Mouse (Mus musculus): ENCODE measurements at regions not wholly inside any gene's neighbourhood (a gene's known extent, or its start where the extent isn't known, plus 50 kb on each side); places are given as distances from the start of the nearest gene placed in this dataset.

DNA sequence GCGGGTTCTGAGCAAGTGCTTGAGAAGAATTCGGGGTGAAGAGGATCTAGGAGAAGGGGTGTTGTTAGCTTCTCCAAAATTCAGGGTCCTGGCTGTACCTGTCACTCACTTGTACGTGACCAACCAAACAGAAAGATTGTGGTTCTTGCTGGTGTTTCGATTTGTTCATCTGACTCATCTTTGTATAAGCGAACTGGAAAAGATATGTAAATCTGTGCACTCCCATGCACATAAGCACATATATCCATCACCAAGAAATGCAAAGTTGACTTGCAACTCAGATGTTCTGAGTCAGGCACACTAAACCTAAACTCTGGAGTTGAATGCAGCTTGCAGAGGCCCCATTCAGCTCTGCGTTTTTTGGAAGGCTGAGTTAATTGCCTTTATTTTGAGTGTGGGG lies 107.4 kb downstream of the Spata18 start:
- Histone ChIP-seq H3K36me3 (ENCODE audit: control insufficient read depth, insufficient read depth, low read length) (no peaks in the 10 kb centered on the region), H3K4me3 (ENCODE audit: low read depth, low read length) (no peak overlapping the region), H3K27ac (ENCODE audit: low read length) (no peak overlapping the region), H3K27me3 (ENCODE audit: control insufficient read depth, insufficient read depth, low read depth, low read length) (no peaks in the 10 kb centered on the region), H3K4me2 (ENCODE audit: low read length) (no peak overlapping the region), H3K9ac (ENCODE audit: low read depth, low read length) (no peak overlapping the region), H3K9me3 (replicated peaks; ENCODE audit: control insufficient read depth, low read length, poor library complexity, severe bottlenecking) (no peaks in the 10 kb centered on the region), H3K4me1 (ENCODE audit: control insufficient read depth, insufficient read depth, low read length) (no peaks in the 10 kb centered on the region)
- 90% methylated on average over 6 of the region's 6 CpGs for WGBS
- ATAC-seq = no peak

DNA sequence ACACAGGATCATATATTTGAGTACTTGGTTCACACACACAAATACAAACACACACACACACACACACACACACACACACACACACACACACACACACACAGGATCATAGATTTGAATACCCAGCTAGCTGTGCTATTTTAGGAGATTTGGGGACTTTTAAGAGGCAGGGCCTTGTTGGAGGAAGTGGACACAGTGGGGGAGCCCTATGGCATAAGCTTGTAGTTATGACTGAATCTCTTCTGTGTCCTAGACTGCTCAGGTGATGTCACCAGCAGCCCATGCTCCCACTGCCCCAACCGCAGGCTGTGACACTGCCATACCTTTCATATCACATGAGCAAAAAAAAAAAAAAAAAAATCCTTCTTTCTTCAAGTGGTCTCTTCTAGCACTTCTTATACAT lies 110.1 kb downstream of the Spata18 start:
- no peak overlapping the region for H3K9ac ChIP-seq (ENCODE audit: low read depth, low read length)
- no peaks in the 10 kb centered on the region for H3K4me1 ChIP-seq (ENCODE audit: control insufficient read depth, insufficient read depth, low read length)
- no peak overlapping the region for H3K4me3 ChIP-seq (ENCODE audit: low read depth, low read length)
- H3K27me3 ChIP-seq (ENCODE audit: control insufficient read depth, insufficient read depth, low read depth, low read length) = no peaks in the 10 kb centered on the region
- H3K27ac ChIP-seq (ENCODE audit: low read length) = no peak overlapping the region
- WGBS = 93% methylated on average over 1 of the region's 1 CpGs
- no peak overlapping the region for H3K4me2 ChIP-seq (ENCODE audit: low read length)
- no peak for ATAC-seq
- H3K36me3 ChIP-seq (ENCODE audit: control insufficient read depth, insufficient read depth, low read length) = no peaks in the 10 kb centered on the region
- no peaks in the 10 kb centered on the region for H3K9me3 ChIP-seq (replicated peaks; ENCODE audit: control insufficient read depth, low read length, poor library complexity, severe bottlenecking)

DNA sequence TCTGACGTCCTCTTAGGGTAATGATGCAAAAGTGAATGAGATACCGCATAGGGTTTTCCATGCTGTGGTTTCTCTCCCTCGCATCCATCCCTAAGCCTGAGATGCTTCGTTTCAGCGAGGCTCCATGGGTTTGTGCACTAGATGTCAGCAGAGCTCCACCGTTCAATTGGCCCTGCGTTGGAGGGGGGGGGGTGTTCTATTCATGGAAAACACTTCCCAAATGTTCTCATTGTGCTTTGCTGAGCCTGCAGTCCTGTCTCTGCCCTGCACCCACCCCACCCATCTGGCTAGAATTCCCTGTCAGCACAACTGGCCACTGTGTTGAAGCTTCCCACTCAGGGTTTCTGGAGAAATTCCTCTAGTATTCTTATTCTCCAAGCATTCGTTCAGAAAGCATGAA lies 110.5 kb downstream of the Spata18 start:
- WGBS = 18% methylated on average over 8 of the region's 8 CpGs
- ATAC-seq = peak; percentile 66
- H3K27me3 ChIP-seq (ENCODE audit: control insufficient read depth, insufficient read depth, low read depth, low read length) = no peaks in the 10 kb centered on the region
- H3K4me2 ChIP-seq (ENCODE audit: low read length) = no peak overlapping the region
- H3K9ac ChIP-seq (ENCODE audit: low read depth, low read length) = no peak overlapping the region
- H3K4me1 ChIP-seq (ENCODE audit: control insufficient read depth, insufficient read depth, low read length) = no peaks in the 10 kb centered on the region
- no peaks in the 10 kb centered on the region for H3K36me3 ChIP-seq (ENCODE audit: control insufficient read depth, insufficient read depth, low read length)
- no peaks in the 10 kb centered on the region for H3K9me3 ChIP-seq (replicated peaks; ENCODE audit: control insufficient read depth, low read length, poor library complexity, severe bottlenecking)
- no peak overlapping the region for H3K27ac ChIP-seq (ENCODE audit: low read length)
- no peak overlapping the region for H3K4me3 ChIP-seq (ENCODE audit: low read depth, low read length)

DNA sequence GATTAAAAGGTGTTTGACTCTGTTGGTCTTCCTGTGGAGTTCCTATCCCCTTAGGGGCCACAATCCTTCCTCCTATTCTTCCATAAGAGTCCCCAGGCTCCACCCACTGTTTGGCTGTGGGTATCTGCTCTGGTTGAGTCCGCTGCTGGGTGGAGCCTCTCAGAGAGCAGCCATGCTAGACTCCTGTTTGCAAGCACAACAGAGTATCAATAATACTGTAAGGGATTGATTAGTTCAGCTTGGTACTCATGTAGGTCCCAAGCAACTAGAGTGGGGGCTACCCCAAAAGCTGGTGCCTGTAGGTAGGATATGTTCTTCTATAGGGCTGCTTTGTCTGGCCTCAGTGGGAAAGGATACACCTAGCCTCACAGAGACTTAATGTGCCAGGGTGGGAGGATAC lies 113.0 kb downstream of the Spata18 start:
- ATAC-seq = no peak
- H3K36me3 ChIP-seq (ENCODE audit: control insufficient read depth, insufficient read depth, low read length) = no peaks in the 10 kb centered on the region
- H3K9ac ChIP-seq (ENCODE audit: low read depth, low read length) = no peak overlapping the region
- H3K4me3 ChIP-seq (ENCODE audit: low read depth, low read length) = no peak overlapping the region
- no peaks in the 10 kb centered on the region for H3K27me3 ChIP-seq (ENCODE audit: control insufficient read depth, insufficient read depth, low read depth, low read length)
- H3K9me3 ChIP-seq (replicated peaks; ENCODE audit: control insufficient read depth, low read length, poor library complexity, severe bottlenecking) = no peaks in the 10 kb centered on the region
- 85% methylated on average over 1 of the region's 1 CpGs for WGBS
- H3K27ac ChIP-seq (ENCODE audit: low read length) = no peak overlapping the region
- H3K4me2 ChIP-seq (ENCODE audit: low read length) = no peak overlapping the region
- H3K4me1 ChIP-seq (ENCODE audit: control insufficient read depth, insufficient read depth, low read length) = no peaks in the 10 kb centered on the region

DNA sequence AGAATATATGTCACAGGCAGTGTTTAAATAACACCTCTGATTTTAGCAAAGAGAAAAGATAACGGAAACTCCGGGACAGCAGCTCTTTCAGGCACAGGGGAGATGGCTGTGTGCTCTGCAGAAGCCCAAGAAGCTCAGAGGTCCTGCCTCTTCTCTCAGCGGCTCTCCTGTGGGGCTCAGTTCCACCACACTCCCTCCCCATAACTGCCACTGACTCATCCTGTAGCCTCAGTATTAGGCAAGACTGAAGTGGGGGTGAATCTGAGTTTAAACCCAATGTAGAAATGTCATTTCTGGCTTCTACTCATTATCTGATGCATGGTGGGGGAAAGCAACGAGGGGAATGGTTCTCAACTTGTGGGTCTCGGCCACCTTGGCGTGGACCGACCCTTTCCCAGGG lies 114.3 kb downstream of the Spata18 start:
- 89% methylated on average over 7 of the region's 7 CpGs for WGBS
- no peaks in the 10 kb centered on the region for H3K36me3 ChIP-seq (ENCODE audit: control insufficient read depth, insufficient read depth, low read length)
- ATAC-seq = no peak
- H3K4me1 ChIP-seq (ENCODE audit: control insufficient read depth, insufficient read depth, low read length) = no peaks in the 10 kb centered on the region
- no peak overlapping the region for H3K9ac ChIP-seq (ENCODE audit: low read depth, low read length)
- no peaks in the 10 kb centered on the region for H3K9me3 ChIP-seq (replicated peaks; ENCODE audit: control insufficient read depth, low read length, poor library complexity, severe bottlenecking)
- H3K27me3 ChIP-seq (ENCODE audit: control insufficient read depth, insufficient read depth, low read depth, low read length) = no peaks in the 10 kb centered on the region
- H3K4me3 ChIP-seq (ENCODE audit: low read depth, low read length) = no peak overlapping the region
- no peak overlapping the region for H3K4me2 ChIP-seq (ENCODE audit: low read length)
- H3K27ac ChIP-seq (ENCODE audit: low read length) = no peak overlapping the region

DNA sequence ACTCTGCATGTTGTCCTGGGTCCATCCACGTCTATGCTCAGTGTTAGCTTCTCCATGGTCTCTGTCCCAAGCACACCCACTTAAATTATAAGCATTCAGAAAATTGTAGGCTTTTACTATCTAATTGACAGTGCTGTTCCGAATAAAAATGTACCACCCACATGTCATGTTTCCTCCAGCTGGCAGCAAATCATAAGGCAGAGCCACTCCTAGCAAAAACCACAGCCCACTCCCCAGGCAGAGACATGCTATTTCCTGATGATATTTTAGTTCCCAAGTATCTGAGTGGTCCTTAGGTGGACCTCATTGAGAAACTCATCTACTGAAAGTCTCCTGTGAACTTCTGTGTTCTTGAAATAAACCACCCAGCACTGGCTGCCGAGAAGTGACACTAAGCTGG lies 117.1 kb downstream of the Spata18 start:
- H3K4me2 ChIP-seq (ENCODE audit: low read length) = no peak overlapping the region
- H3K27me3 ChIP-seq (ENCODE audit: control insufficient read depth, insufficient read depth, low read depth, low read length) = no peaks in the 10 kb centered on the region
- H3K4me3 ChIP-seq (ENCODE audit: low read depth, low read length) = no peak overlapping the region
- H3K9me3 ChIP-seq (replicated peaks; ENCODE audit: control insufficient read depth, low read length, poor library complexity, severe bottlenecking) = peaks cover 3% of the 10 kb centered on the region; the same call in 1 of the 2 replicates
- no peak overlapping the region for H3K9ac ChIP-seq (ENCODE audit: low read depth, low read length)
- no peaks in the 10 kb centered on the region for H3K4me1 ChIP-seq (ENCODE audit: control insufficient read depth, insufficient read depth, low read length)
- no peak for ATAC-seq
- no peak overlapping the region for H3K27ac ChIP-seq (ENCODE audit: low read length)
- 61% methylated on average over 3 of the region's 3 CpGs for WGBS
- no peaks in the 10 kb centered on the region for H3K36me3 ChIP-seq (ENCODE audit: control insufficient read depth, insufficient read depth, low read length)

DNA sequence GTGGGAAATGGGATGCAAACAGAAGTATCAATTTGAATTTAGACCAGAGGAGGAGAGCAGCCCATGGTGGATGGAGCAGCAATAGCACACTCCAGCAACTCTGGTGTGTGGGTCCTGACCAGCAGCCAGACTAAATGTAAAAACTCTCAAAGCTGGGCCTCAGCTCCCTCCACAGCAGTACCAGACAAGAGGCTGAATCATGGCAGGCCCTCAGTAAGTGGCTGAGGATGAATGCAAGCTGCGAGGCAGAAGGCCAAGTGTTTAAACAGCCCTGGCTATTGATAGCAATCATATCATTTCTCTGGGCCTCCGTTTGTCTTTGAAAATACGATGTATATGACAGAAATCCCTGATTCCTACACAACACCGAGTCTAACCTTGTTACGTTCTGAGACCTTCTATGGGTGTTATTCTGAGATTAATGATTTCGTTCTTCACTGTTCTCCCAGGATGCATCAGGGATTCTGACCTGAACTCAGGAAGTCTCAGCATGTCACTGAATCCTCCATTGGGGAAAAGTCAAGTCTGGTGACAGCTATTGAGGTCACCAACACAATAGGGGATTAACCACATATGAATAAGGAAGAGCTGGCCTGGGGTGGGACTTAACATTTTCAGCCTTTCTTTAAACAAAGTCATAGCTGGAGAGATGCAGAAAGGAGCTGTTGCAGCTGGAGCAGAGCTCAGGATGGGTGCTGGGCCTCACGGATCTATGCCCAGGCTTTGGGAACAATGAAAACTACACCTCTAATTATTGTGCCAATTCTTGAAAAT lies 124.8 kb downstream of the Spata18 start:
- H3K27me3 ChIP-seq (ENCODE audit: control insufficient read depth, insufficient read depth, low read depth, low read length) = no peaks in the 10 kb centered on the region
- WGBS = 34% methylated on average over 7 of the region's 7 CpGs
- no peak overlapping the region for H3K4me3 ChIP-seq (ENCODE audit: low read depth, low read length)
- H3K27ac ChIP-seq (ENCODE audit: low read length) = no peak overlapping the region
- no peak overlapping the region for H3K4me2 ChIP-seq (ENCODE audit: low read length)
- H3K4me1 ChIP-seq (ENCODE audit: control insufficient read depth, insufficient read depth, low read length) = no peaks in the 10 kb centered on the region
- no peak for ATAC-seq
- peaks cover 6% of the 10 kb centered on the region; the same call in 1 of the 2 replicates for H3K9me3 ChIP-seq (replicated peaks; ENCODE audit: control insufficient read depth, low read length, poor library complexity, severe bottlenecking)
- H3K36me3 ChIP-seq (ENCODE audit: control insufficient read depth, insufficient read depth, low read length) = no peaks in the 10 kb centered on the region
- no peak overlapping the region for H3K9ac ChIP-seq (ENCODE audit: low read depth, low read length)

DNA sequence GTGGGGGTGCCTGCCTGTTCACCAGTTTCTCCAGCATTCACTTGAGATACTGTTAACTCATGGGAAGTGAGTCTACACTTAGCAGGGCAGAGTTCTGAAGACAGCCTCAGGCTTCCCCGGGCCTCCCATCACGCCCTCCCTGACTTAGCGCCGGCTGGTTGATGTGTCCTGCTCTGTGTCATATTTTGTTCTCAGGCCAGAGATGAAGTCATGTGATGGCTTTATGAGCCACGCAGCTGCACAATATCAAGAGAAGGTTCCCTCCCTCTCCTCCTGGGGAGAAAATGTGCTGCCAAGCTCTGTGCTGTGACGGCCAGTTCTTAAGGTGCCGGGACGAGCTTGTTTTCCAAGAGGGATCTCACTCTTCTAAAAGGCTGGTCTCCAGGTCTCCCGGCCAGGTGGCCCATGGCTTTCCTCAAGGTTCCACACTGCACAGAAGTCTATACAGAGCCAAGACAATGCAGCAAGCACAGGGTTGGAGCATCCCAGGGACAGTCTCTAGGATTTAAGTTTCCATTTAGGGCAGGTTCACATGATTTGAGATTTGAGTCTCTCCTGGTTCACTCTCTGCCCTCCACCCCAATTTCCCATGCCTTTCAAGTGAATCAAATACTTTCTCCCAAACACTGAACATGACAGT lies 126.2 kb downstream of the Spata18 start:
- Histone ChIP-seq H3K4me1 (ENCODE audit: control insufficient read depth, insufficient read depth, low read length) (no peaks in the 10 kb centered on the region), H3K4me2 (ENCODE audit: low read length) (no peak overlapping the region), H3K27ac (ENCODE audit: low read length) (no peak overlapping the region), H3K27me3 (ENCODE audit: control insufficient read depth, insufficient read depth, low read depth, low read length) (no peaks in the 10 kb centered on the region), H3K4me3 (ENCODE audit: low read depth, low read length) (no peak overlapping the region), H3K9me3 (replicated peaks; ENCODE audit: control insufficient read depth, low read length, poor library complexity, severe bottlenecking) (peaks cover 6% of the 10 kb centered on the region; the same call in 1 of the 2 replicates), H3K9ac (ENCODE audit: low read depth, low read length) (no peak overlapping the region), H3K36me3 (ENCODE audit: control insufficient read depth, insufficient read depth, low read length) (no peaks in the 10 kb centered on the region)
- no peak for ATAC-seq
- WGBS = 90% methylated on average over 9 of the region's 9 CpGs

DNA sequence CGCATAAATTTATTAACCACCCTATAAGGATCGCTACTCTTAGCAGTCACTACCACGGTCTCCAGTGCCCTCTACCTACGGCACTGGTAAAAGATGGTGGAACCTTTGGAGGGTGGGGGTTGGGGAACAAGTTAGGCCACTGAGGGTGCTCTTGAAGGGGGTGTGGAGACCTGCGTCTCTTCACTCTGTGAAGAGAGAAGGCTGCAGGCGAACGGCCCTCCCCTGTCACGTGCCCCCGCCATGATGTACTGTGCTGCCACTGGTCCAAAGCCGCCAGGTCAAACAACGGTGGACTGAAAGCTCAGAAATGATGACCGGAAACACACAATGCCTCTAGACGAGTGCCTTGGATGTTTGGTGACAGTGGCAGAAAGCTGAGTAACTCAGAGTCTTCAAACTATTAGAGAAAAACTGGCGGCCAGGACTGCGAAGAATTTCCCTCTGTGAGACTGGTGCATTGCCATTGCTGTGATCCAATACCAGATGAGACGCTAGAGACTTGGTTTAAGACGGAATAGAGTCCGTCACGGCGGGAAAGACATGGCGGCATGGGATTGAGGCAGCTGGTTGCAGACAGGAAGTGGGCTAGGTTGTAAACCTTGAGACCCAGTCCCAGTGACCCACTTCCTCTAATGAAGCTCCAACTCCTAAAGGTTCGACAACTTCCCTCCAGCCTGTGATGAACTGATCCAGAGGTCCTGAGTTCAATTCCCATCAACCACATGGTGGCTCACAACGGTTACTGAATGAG lies 130.2 kb downstream of the Spata18 start:
- H3K4me2 ChIP-seq (ENCODE audit: low read length) = no peak overlapping the region
- no peak overlapping the region for H3K27ac ChIP-seq (ENCODE audit: low read length)
- H3K27me3 ChIP-seq (ENCODE audit: control insufficient read depth, insufficient read depth, low read depth, low read length) = no peaks in the 10 kb centered on the region
- H3K4me1 ChIP-seq (ENCODE audit: control insufficient read depth, insufficient read depth, low read length) = no peaks in the 10 kb centered on the region
- H3K9me3 ChIP-seq (replicated peaks; ENCODE audit: control insufficient read depth, low read length, poor library complexity, severe bottlenecking) = no peaks in the 10 kb centered on the region
- no peak overlapping the region for H3K4me3 ChIP-seq (ENCODE audit: low read depth, low read length)
- H3K36me3 ChIP-seq (ENCODE audit: control insufficient read depth, insufficient read depth, low read length) = no peaks in the 10 kb centered on the region
- 94% methylated on average over 23 of the region's 23 CpGs for WGBS
- ATAC-seq = no peak
- H3K9ac ChIP-seq (ENCODE audit: low read depth, low read length) = no peak overlapping the region
